Mouse (Mus musculus) olfactory bulb, adult 2 months (tissue): ENCODE measurements around the gene Relb.

ENCODE experiments used
- CTCF ChIP-seq: fragments of 200-500 bp; IDR thresholded peaks from 2 replicates; pipeline ENCODE4 v1.5.1; 2012; ENCODE audit warnings: low read depth, mild to moderate bottlenecking, low read length, moderate library complexity; ENCODE audit not compliant: insufficient read depth
- POLR2A ChIP-seq: fragments of 200-500 bp; IDR thresholded peaks from 2 replicates; pipeline ENCODE4 v1.6.1; 2012; ENCODE audit warnings: mild to moderate bottlenecking, low read depth, low read length, moderate library complexity; ENCODE audit not compliant: insufficient read depth

- no peak for TF ChIP-seq CTCF
- TF ChIP-seq POLR2A: no peak
Observed at GRCm38 (mm10) chr7:19569647-19570046, 59.6 kb downstream of the Relb start.
